Mouse (Mus musculus) monocyte, adult 2 months (primary cell): Measurements from ENCODE around the gene Olfr804.

Source experiments
- DNase-seq, 2 experiments: peaks; one replicate each; pipeline ENCODE4 v3.0.0; 2022; ENCODE audit warnings: low spot score in 2 of 2, low read depth in 1 of 2

Gene Olfr804

DNA sequence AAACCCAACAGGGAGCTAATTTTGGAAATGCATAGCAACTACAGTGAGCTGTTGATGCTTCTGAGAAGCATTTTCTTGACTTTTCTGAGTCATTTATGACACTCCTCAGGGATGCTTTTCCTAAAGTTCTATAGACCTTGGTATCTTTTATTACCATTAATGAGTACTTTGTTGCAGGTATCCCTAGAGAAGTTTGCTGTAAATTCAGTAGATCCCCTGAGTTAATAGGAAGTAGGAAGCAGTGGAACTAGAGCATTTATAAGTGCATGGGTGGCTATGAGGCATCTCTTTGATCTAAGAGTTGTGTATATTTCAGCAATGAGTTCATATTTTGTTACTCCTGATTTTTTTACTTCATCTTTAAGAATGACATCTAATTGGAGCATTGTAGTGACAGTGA lies at the start of gene Olfr804:
Gene Olfr804 (plus strand): TSS at position 301 of the 400 bp plus-strand sequence.
- DNase-seq = no peak

- DNase-seq = no peak
These were observed 45.6 kb upstream of the Olfr804 start, which contains the start of gene Olfr800 for GRCm38 (mm10) chr10:129657394-129657793. Gene Olfr800 (plus strand): TSS chr10:129657694.

DNA sequence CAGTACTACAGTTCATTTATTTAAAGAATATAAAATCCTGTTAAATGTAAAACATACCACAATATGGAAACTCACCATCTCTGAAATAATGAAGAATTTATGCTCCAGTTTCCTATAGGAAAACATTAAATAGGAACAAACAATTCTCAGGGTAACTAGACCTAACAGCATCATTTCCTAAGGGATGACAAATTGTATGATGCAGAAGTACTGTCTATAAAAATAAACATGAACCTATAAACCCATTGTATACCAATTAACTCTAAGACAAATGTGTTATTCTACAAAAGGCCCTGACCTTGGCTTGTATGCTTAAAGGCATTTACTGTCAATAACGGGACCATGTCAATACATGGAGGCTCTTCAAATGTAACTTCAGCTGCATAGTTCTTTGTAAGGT lies 29.2 kb upstream of the Olfr804 start, which contains the start of gene Olfr801:
Gene Olfr801 (minus strand): TSS at position 101 of the 400 bp plus-strand sequence.
- DNase-seq = no peak

GRCm38 (mm10) chr10:129688069-129688468 lies 14.9 kb upstream of the Olfr804 start, which contains the start of gene Olfr802:
Gene Olfr802 (minus strand): TSS chr10:129688169.
- DNase-seq = no peak

- DNase-seq = no peak
These were observed 8.8 kb upstream of the Olfr804 start, which contains the start of gene Olfr803 for GRCm38 (mm10) chr10:129694186-129694585. Gene Olfr803 (minus strand): TSS chr10:129694286.

GRCm38 (mm10) chr10:129729275-129729674 lies 26.3 kb downstream of the Olfr804 start, which contains the start of gene Olfr805:
Gene Olfr805 (minus strand): TSS chr10:129729375.
- no peak for DNase-seq

GRCm38 (mm10) chr10:129741821-129742220 lies 38.8 kb downstream of the Olfr804 start, which contains the start of gene Olfr806:
Gene Olfr806 (minus strand): TSS chr10:129741921.
- no peak for DNase-seq

DNA sequence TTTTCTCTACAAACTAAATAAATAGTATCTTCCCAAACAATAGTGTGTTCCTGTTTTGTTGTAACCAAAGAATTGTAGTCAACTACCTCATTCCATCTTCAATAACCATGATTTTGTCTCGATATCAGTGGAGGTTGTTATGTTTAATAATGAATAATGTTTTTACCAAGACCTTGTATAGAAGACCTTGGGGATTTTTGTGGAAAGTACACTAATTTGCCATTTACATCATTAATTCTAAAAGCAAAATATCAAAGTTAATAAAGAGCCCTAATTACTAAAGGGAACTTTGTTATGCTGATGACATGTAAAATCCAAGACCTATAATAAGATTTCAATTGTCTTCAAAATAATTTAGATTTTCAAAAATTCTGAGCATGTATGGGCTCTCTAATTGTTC lies 54.7 kb downstream of the Olfr804 start, which contains the start of gene Olfr807:
Gene Olfr807 (minus strand): TSS at position 101 of the 400 bp plus-strand sequence.
- no peak for DNase-seq
